Mouse (Mus musculus) kidney, embryonic 16.5 days (tissue): ENCODE data around the gene Sbsn. TPM values are rescaled to one million over a fixed set of nuclear protein-coding genes. Genes with fewer than 3 reads are reported as not detected.
"Not testable (repeated sequence)": the region's sequence is repeated elsewhere in the genome, so short reads cannot be mapped to it uniquely, and the experiment has no call there.

Experiments used
- ATAC-seq: fragments of 200-750 bp; cut with Nextera tagmentation; 2 replicates; pipeline ENCODE4 v1.8.0; 2017; ENCODE audit warnings: moderate TSS enrichment; ENCODE audit not compliant: low FRiP score, low TSS enrichment
- H3K27ac ChIP-seq: fragments of 300-500 bp; sonication (generic); 2 replicates; pipeline ENCODE4 v1.5.1; 2014; ENCODE audit warnings: low read length
- H3K27me3 ChIP-seq: fragments of 300-500 bp; sonication (generic); 2 replicates; pipeline ENCODE4 v1.6.1; 2014; ENCODE audit warnings: low read length, control low read depth, mixed read lengths; ENCODE audit not compliant: insufficient read depth
- H3K36me3 ChIP-seq: fragments of 300-500 bp; sonication (generic); 2 replicates; pipeline ENCODE4 v1.6.1; 2014; ENCODE audit warnings: low read length, control low read depth, mixed read lengths; ENCODE audit not compliant: insufficient read depth
- H3K4me1 ChIP-seq: fragments of 300-500 bp; sonication (generic); 2 replicates; pipeline ENCODE4 v1.6.1; 2014; ENCODE audit warnings: low read length, control low read depth, mixed read lengths; ENCODE audit not compliant: insufficient read depth
- H3K4me2 ChIP-seq: fragments of 300-500 bp; sonication (generic); replicated peaks from 2 replicates; pipeline ENCODE4 v1.6.1; 2014; ENCODE audit warnings: low read depth, low read length
- H3K4me3 ChIP-seq: fragments of 300-500 bp; sonication (generic); 2 replicates; pipeline ENCODE4 v1.5.1; 2014; ENCODE audit warnings: mild to moderate bottlenecking, low read length
- H3K9ac ChIP-seq: fragments of 300-500 bp; sonication (generic); replicated peaks from 2 replicates; pipeline ENCODE4 v1.6.1; 2014; ENCODE audit warnings: low read length
- H3K9me3 ChIP-seq: fragments of 300-500 bp; sonication (generic); 2 replicates; pipeline ENCODE4 v1.6.1; 2016; ENCODE audit warnings: low read length, control low read depth
- WGBS: fragments of 180-500 bp; shearing (Covaris S2); extraction: QIAGEN DNeasy Blood & Tissue Kit; methylation state at CpG from one replicate; pipeline ENCODE4 v1.1.7; 2014; 5-methylcytosine and 5-hydroxymethylcytosine counted together
- polyA plus RNA-seq: library from polyadenylated mRNA; unstranded; fragments of >200 nt; fragmentation: Nextera tagmentation; extraction: Ambion mirVana; gene quantifications from 2 replicates; pipeline ENCODE4 v1.2.1, GENCODE M21; 2015

The Sbsn gene
- polyA plus RNA-seq, 1 experiment from 2014 or later, result 2.3 TPM

DNA sequence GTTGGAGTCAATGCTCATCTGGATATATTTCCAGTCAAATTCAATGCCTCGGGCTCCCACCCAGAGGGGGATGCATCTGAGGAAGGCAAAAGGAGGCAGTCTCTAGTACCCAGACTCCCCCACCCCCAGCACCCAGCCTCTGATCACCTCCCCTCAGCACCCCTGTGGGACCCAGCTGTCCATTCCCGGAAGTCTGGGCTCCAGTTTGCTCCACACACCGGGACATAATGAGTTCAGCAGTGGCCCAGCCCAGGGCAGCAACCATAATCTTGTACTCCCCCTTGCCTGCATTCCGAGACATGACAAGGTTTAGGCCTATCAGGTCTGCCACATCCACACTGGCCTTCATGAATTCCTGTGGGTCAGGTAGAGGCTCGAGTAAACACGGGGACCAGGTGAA lies 23.1 kb upstream of the Sbsn start:
- no peaks in the 10 kb centered on the region for H3K9me3 ChIP-seq
- ATAC-seq, result no peak
- H3K4me2 ChIP-seq, result peak overlapping the region; percentile 86
- peaks cover 18% of the 10 kb centered on the region for H3K4me1 ChIP-seq
- 81% methylated on average over 6 of the region's 6 CpGs for WGBS
- H3K27ac ChIP-seq, result no peak overlapping the region
- H3K27me3 ChIP-seq, result no peaks in the 10 kb centered on the region
- peak overlapping the region; percentile 79 for H3K4me3 ChIP-seq
- H3K9ac ChIP-seq, result peak overlapping the region; percentile 87
- H3K36me3 ChIP-seq, result peaks cover 17% of the 10 kb centered on the region

DNA sequence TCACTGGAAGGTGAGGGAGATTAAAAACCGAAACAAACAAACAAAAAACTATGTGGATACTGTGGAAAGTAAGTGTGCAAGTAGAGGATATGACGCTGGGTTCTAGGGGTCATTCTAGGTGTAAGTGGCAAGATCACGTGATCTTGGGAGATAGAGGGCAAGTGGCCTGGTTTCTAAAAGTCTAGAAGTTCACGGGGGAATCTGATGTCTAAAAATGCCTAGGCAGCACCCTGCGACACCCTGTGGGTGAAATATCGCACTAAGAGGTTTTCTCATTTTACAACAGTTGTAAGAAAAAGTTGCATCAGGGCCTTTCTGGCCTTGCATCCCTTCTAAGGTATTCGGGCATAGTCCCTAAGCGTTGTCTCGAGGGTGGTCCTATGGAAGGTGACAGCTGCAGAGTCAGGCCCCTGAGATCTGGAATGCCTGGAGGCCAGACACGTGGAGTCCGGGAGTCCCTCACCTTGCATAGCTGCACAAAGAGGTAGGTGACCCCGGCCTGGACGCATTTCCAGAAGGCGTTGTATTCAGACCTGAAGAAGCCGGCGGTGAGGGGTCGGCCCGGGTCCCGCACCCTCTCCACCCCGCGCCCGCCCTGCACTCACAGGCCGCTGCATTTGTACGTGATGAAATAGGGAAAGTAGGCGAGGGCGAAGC lies 22.4 kb upstream of the Sbsn start:
- Histone ChIP-seq H3K4me2 (peak overlapping the region; percentile 86), H3K27ac (peak overlapping the region; percentile 94), H3K4me1 (peaks cover 18% of the 10 kb centered on the region), H3K9me3 (no peaks in the 10 kb centered on the region), H3K4me3 (peak overlapping the region; percentile 79), H3K27me3 (no peaks in the 10 kb centered on the region), H3K9ac (peak overlapping the region; percentile 87), H3K36me3 (peaks cover 22% of the 10 kb centered on the region)
- ATAC-seq, result peak; percentile 63
- 5% methylated on average over 26 of the region's 26 CpGs for WGBS

DNA sequence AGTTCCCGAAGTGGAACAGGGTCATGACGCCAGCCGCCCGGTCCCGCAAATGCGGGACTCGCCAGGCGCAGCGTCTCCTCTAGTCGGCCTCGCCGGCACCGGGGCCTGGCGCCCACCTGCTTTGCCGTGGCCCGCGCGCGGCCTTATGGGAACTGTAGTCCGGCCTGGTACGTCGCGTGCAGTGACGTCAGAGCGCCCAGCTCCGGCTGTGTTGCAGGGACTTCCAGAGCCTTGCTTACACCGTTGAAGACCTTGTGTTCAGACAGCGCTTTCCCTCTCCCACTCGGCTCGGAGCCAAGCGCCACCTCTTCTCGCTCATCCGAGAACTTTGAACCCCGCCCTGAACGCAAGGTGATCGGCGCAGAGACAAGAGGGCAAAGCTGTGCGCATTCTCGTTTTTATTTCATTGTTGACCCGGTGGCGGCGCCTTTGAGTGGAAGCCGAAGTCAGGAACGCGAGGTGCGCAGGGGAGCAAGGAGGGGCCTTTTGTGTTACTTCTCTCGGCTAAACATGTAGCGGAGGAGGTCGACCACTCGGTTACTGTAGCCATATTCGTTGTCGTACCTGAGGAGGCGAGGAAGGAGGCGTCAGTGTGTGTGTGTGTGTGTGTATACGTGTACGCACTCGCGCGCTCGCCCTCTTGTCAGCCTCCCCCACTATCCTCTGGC lies 21.7 kb upstream of the Sbsn start, which contains the start of gene Tmem147:
Gene Tmem147 (minus strand): TSS at position 145 of the 668 bp plus-strand sequence.
- Histone ChIP-seq H3K9me3 (no peaks in the 10 kb centered on the region), H3K9ac (peak within 1 kb of the TSS; percentile 87), H3K27me3 (no peaks in the 10 kb centered on the region), H3K4me2 (peak within 1 kb of the TSS; percentile 86), H3K36me3 (peaks cover 25% of the 10 kb centered on the region), H3K4me1 (peaks cover 18% of the 10 kb centered on the region), H3K4me3 (peak within 1 kb of the TSS; percentile 79), H3K27ac (peak within 1 kb of the TSS; percentile 94)
- under 1% methylated on average over 60 of the region's 60 CpGs for WGBS
- ATAC-seq, result peak; percentile 98

DNA sequence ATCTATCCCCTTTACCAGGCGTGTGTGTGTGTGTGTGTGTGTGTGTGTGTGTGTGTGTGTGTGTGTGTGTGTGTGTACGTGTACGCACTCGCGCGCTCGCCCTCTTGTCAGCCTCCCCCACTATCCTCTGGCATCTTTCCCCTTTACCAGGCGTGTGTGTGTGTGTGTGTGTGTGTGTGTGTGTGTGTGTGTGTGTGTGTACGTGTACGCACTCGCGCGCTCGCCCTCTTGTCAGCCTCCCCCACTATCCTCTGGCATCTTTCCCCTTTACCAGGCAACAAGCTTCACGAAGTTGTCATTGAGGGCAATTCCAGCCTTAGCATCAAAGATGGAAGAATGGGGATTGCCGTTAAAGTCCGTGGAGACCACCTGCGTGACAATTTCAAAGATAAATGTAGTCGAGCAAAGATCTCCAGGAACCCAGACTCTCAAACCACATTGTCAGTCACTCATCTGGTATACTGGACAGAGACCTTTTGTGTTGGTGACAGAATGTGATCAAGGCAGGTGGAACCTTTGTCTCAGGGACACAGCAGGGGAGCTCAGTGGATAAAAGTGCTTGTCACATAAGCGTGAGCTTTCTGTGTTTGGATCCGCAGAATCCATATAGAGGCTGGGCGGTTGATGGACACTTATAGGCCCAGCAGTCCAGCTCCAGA lies 21.1 kb upstream of the Sbsn start:
- Histone ChIP-seq H3K4me2 (peak overlapping the region; percentile 86), H3K36me3 (peaks cover 26% of the 10 kb centered on the region), H3K27ac (peak overlapping the region; percentile 94), H3K4me1 (peaks cover 18% of the 10 kb centered on the region), H3K9ac (peak overlapping the region; percentile 87), H3K4me3 (peak overlapping the region; percentile 79)
- H3K27me3 ChIP-seq, ATAC-seq, H3K9me3 ChIP-seq: not testable (repeated sequence)
- 26% methylated on average over 14 of the region's 22 CpGs for WGBS

DNA sequence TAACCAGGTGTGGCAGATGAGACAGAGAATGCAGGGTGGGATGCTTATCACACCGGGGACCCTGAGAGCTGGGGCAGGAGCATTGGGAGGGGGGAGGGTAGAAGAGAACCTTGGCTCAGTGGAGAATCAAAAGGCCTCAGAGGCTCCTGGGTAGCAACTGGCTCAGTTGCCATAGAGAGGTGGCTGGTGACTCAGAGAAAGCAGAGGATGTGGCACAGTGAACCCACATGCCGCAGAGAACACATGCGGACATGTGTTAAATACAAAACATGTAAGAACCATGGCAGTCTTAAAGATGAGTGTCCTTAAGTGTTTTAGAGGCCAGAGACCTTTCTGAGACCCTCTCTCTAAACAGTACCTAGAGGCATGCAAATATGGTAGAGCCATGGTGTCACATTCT lies 15.1 kb upstream of the Sbsn start:
- H3K27ac ChIP-seq, result no peak overlapping the region
- no peaks in the 10 kb centered on the region for H3K27me3 ChIP-seq
- 80% methylated on average over 3 of the region's 3 CpGs for WGBS
- H3K9ac ChIP-seq, result no peak overlapping the region
- H3K4me1 ChIP-seq, result no peaks in the 10 kb centered on the region
- no peak overlapping the region for H3K4me3 ChIP-seq
- H3K4me2 ChIP-seq, result no peak overlapping the region
- H3K36me3 ChIP-seq, result peaks cover 27% of the 10 kb centered on the region
- ATAC-seq, result no peak
- H3K9me3 ChIP-seq, result no peaks in the 10 kb centered on the region

DNA sequence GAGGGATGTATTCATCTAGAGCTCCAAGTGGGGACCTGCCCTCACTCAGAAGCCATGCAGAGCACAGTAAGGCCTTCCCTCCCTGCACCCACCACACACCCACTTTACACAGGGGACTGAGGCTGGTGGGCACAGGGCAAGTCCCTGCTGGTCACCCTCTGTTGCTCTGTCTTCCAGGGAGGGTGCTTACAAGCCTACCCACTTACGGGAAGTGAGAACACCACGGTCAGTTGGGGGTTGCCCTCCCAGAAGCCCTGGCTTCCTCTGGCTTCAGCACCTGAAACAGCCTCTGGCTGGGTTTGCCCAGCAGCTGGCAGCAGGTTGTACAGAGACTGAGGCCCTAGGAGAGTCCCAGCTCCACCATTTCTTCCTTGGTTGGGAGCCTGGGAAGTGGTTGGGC lies 8.7 kb upstream of the Sbsn start:
- H3K4me2 ChIP-seq, H3K9me3 ChIP-seq, H3K4me3 ChIP-seq, ATAC-seq, H3K36me3 ChIP-seq, H3K9ac ChIP-seq, H3K27me3 ChIP-seq, H3K4me1 ChIP-seq, H3K27ac ChIP-seq: not testable (repeated sequence)
- 75% methylated on average over 2 of the region's 2 CpGs for WGBS

DNA sequence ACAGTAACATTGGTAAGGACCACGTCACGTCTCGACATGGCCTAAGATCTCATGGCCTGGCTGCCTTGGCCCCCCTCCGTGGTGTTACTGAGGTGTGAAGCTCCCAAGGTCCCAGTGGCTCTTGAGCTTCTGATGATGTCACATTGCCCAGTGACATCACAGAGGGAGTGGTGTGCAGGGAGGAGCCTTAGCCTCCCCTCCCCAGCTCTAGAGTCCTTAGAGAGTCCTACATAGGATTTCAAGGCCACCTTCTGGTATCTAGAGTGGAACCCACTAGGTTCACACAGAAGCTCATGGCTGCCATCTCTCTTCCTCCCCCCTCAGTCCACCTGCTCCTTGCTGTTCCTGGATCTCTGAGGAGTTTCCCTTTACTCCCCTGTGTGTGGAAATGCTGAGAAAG lies 7.7 kb upstream of the Sbsn start, which contains the start of gene Gapdhs:
Gene Gapdhs (minus strand): TSS at position 65 of the 400 bp plus-strand sequence.
- not testable (repeated sequence) for H3K36me3 ChIP-seq, H3K4me2 ChIP-seq, H3K4me1 ChIP-seq, H3K9ac ChIP-seq, H3K27ac ChIP-seq, H3K27me3 ChIP-seq, H3K4me3 ChIP-seq, H3K9me3 ChIP-seq
- no CpG with 5 or more reads among the region's 4 CpGs for WGBS
- ATAC-seq, result 0 out of 2 replicates have a peak, but pooled peaks have one; percentile 25

DNA sequence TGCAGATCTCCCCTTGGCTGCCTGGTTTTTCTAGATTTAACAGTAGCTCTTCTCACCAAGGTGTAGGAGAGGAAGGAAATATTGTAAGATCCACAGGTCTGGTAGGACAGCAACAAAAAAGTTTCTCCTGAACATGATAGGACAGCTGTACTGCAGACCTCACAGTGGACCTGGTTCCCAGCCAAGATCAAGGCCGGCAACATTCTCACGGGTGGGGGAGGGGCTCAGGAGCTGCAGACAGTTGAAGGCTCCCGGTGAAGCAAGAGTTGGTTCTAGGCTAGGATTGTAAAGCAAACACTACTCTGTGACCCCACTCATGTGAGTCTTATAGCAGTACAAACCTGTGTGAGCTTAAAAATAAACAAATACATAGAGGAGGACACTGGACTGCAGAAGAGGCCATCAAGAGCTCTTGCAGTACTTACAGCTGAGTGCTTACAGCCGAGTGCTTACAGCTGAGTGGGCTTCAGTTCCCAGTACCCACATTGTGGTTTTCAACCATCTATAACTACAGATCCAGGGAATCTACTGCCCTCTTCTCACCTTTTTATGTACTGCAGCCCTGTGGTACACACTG lies 7.2 kb upstream of the Sbsn start:
- no peak overlapping the region for H3K4me3 ChIP-seq
- ATAC-seq, result no peak; the same call in 1 of the 2 replicates
- peaks cover 7% of the 10 kb centered on the region for H3K4me1 ChIP-seq
- H3K9me3 ChIP-seq, result no peaks in the 10 kb centered on the region
- no peaks in the 10 kb centered on the region for H3K27me3 ChIP-seq
- WGBS, result 40% methylated on average over 4 of the region's 4 CpGs
- no peak overlapping the region for H3K9ac ChIP-seq
- 0 out of 2 replicates have a peak, but pooled peaks cover 6% of the 10 kb centered on the region for H3K36me3 ChIP-seq
- no peak overlapping the region for H3K4me2 ChIP-seq
- H3K27ac ChIP-seq, result no peak overlapping the region

DNA sequence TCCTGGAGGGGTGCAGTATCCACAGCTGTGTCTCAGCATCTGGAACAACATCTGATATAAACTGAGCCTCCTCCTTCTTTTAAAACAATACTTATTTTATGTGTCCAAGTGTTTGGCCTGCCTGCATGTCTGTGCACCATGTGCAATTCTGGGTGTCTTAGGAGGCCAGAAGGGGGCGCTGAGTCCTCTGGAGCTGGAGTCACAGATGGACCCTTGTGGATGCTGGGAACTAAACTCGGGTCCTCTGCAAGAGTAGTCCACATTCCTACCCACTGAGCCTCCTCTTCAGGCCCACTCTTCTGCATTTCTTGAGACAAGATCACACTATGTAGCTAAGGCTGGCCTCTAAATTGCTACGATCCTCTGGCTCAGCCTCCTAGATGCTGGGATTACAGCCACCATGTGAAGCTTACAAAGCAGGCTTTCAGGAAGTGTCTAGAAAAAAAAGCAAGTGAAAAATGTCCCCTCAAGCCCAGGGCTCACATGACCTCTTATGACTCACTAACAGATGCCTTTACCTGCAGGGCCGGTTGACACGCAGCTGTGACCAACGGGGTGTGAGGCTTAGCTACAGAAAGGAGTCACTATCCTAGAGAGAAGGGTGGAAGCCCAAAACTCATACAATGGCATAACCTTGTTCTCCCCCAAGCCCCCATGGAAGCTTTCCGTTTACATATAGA lies 3.6 kb upstream of the Sbsn start:
- ATAC-seq, result no peak

More for the DNA sequence above, 3.6 kb upstream of the Sbsn start:
- Histone ChIP-seq H3K4me3 (no peak overlapping the region), H3K9ac (no peak overlapping the region), H3K4me2 (no peak overlapping the region), H3K4me1 (peaks cover 25% of the 10 kb centered on the region), H3K36me3 (no peaks in the 10 kb centered on the region), H3K9me3 (no peaks in the 10 kb centered on the region), H3K27ac (no peak overlapping the region), H3K27me3 (no peaks in the 10 kb centered on the region)
- WGBS, result 74% methylated on average over 7 of the region's 7 CpGs
